Mouse (Mus musculus): ENCODE data around the gene Cend1. TPM values are rescaled to one million over a fixed set of nuclear protein-coding genes. Genes with fewer than 3 reads are reported as not detected.

The Cend1 gene
- polyA plus RNA-seq, 1 experiment from 2014 or later: 21.3 TPM

GRCm38 (mm10) chr7:141405466-141405865, 23.8 kb downstream of the Cend1 start:
- Histone ChIP-seq H3K4me2 (ENCODE audit: low read length) (no peak overlapping the region), H3K4me3 (ENCODE audit: low read depth, low read length) (no peak overlapping the region), H3K36me3 (ENCODE audit: control insufficient read depth, insufficient read depth, low read length) (peaks cover 48% of the 10 kb centered on the region), H3K4me1 (ENCODE audit: control insufficient read depth, insufficient read depth, low read length) (no peaks in the 10 kb centered on the region), H3K27me3 (replicated peaks; ENCODE audit: control insufficient read depth, insufficient read depth, low read length) (no peaks in the 10 kb centered on the region), H3K9me3 (replicated peaks; ENCODE audit: control insufficient read depth, low read length) (no peaks in the 10 kb centered on the region), H3K9ac (ENCODE audit: low read length) (no peak overlapping the region), H3K27ac (ENCODE audit: low read depth, low read length) (no peak overlapping the region)
- ATAC-seq (no peak), DNase-seq (ENCODE audit: low spot score) (no peak)
- 83% methylated on average over 4 of the region's 4 CpGs for WGBS

GRCm38 (mm10) chr7:141403305-141403704, 26.0 kb downstream of the Cend1 start:
- Histone ChIP-seq H3K36me3 (ENCODE audit: control insufficient read depth, insufficient read depth, low read length) (peaks cover 53% of the 10 kb centered on the region), H3K4me2 (ENCODE audit: low read length) (no peak overlapping the region), H3K9me3 (replicated peaks; ENCODE audit: control insufficient read depth, low read length) (no peaks in the 10 kb centered on the region), H3K9ac (ENCODE audit: low read length) (no peak overlapping the region), H3K27me3 (replicated peaks; ENCODE audit: control insufficient read depth, insufficient read depth, low read length) (no peaks in the 10 kb centered on the region), H3K4me3 (ENCODE audit: low read depth, low read length) (no peak overlapping the region), H3K27ac (ENCODE audit: low read depth, low read length) (no peak overlapping the region), H3K4me1 (ENCODE audit: control insufficient read depth, insufficient read depth, low read length) (no peaks in the 10 kb centered on the region)
- WGBS: 44% methylated on average over 5 of the region's 5 CpGs
- DNase-seq (ENCODE audit: low spot score) (peak; percentile 48), ATAC-seq (no peak)

- peaks cover 9% of the 10 kb centered on the region for H3K4me1 ChIP-seq (ENCODE audit: control insufficient read depth, insufficient read depth, low read length)
- no peak overlapping the region for H3K9ac ChIP-seq (ENCODE audit: low read length)
- no peak overlapping the region for H3K4me3 ChIP-seq (ENCODE audit: low read depth, low read length)
- peaks cover 42% of the 10 kb centered on the region for H3K36me3 ChIP-seq (ENCODE audit: control insufficient read depth, insufficient read depth, low read length)
- no peak overlapping the region for H3K4me2 ChIP-seq (ENCODE audit: low read length)
- H3K27ac ChIP-seq (ENCODE audit: low read depth, low read length): no peak overlapping the region
- H3K27me3 ChIP-seq (replicated peaks; ENCODE audit: control insufficient read depth, insufficient read depth, low read length): no peaks in the 10 kb centered on the region
- ATAC-seq: no peak
- WGBS: 88% methylated on average over 1 of the region's 1 CpGs
- H3K9me3 ChIP-seq (replicated peaks; ENCODE audit: control insufficient read depth, low read length): no peaks in the 10 kb centered on the region
- DNase-seq (ENCODE audit: low spot score): no peak
Measured at GRCm38 (mm10) chr7:141395348-141395747, 33.9 kb downstream of the Cend1 start.

- H3K27me3 ChIP-seq (replicated peaks; ENCODE audit: control insufficient read depth, insufficient read depth, low read length): no peaks in the 10 kb centered on the region
- peaks cover 37% of the 10 kb centered on the region for H3K36me3 ChIP-seq (ENCODE audit: control insufficient read depth, insufficient read depth, low read length)
- H3K4me1 ChIP-seq (ENCODE audit: control insufficient read depth, insufficient read depth, low read length): peaks cover 9% of the 10 kb centered on the region
- no peak overlapping the region for H3K4me3 ChIP-seq (ENCODE audit: low read depth, low read length)
- DNase-seq (ENCODE audit: low spot score) (peak; percentile 66), ATAC-seq (no peak)
- 16% methylated on average over 6 of the region's 6 CpGs for WGBS
- no peaks in the 10 kb centered on the region for H3K9me3 ChIP-seq (replicated peaks; ENCODE audit: control insufficient read depth, low read length)
- H3K4me2 ChIP-seq (ENCODE audit: low read length): no peak overlapping the region
- no peak overlapping the region for H3K27ac ChIP-seq (ENCODE audit: low read depth, low read length)
- H3K9ac ChIP-seq (ENCODE audit: low read length): no peak overlapping the region
Measured at GRCm38 (mm10) chr7:141394771-141395170, 34.5 kb downstream of the Cend1 start.

GRCm38 (mm10) chr7:141394158-141394557, 35.1 kb downstream of the Cend1 start:
- H3K9ac ChIP-seq (ENCODE audit: low read length): no peak overlapping the region
- no peaks in the 10 kb centered on the region for H3K9me3 ChIP-seq (replicated peaks; ENCODE audit: control insufficient read depth, low read length)
- no peak overlapping the region for H3K4me3 ChIP-seq (ENCODE audit: low read depth, low read length)
- H3K27me3 ChIP-seq (replicated peaks; ENCODE audit: control insufficient read depth, insufficient read depth, low read length): no peaks in the 10 kb centered on the region
- peaks cover 9% of the 10 kb centered on the region for H3K4me1 ChIP-seq (ENCODE audit: control insufficient read depth, insufficient read depth, low read length)
- no peak overlapping the region for H3K4me2 ChIP-seq (ENCODE audit: low read length)
- no peak for ATAC-seq
- H3K27ac ChIP-seq (ENCODE audit: low read depth, low read length): no peak overlapping the region
- 89% methylated on average over 7 of the region's 7 CpGs for WGBS
- peaks cover 30% of the 10 kb centered on the region for H3K36me3 ChIP-seq (ENCODE audit: control insufficient read depth, insufficient read depth, low read length)
- DNase-seq (ENCODE audit: low spot score): no peak

GRCm38 (mm10) chr7:141392552-141393222, 36.6 kb downstream of the Cend1 start:
- no peaks in the 10 kb centered on the region for H3K27me3 ChIP-seq (replicated peaks; ENCODE audit: control insufficient read depth, insufficient read depth, low read length)
- no peak for DNase-seq (ENCODE audit: low spot score)
- ATAC-seq: no peak
- no peak overlapping the region; the same call in 1 of the 2 replicates for H3K27ac ChIP-seq (ENCODE audit: low read depth, low read length)
- no peaks in the 10 kb centered on the region for H3K9me3 ChIP-seq (replicated peaks; ENCODE audit: control insufficient read depth, low read length)
- H3K36me3 ChIP-seq (ENCODE audit: control insufficient read depth, insufficient read depth, low read length): peaks cover 17% of the 10 kb centered on the region
- peak overlapping the region; percentile 74 for H3K9ac ChIP-seq (ENCODE audit: low read length)
- peak overlapping the region; percentile 62 for H3K4me3 ChIP-seq (ENCODE audit: low read depth, low read length)
- 8% methylated on average over 9 of the region's 9 CpGs for WGBS
- H3K4me1 ChIP-seq (ENCODE audit: control insufficient read depth, insufficient read depth, low read length): peaks cover 9% of the 10 kb centered on the region
- H3K4me2 ChIP-seq (ENCODE audit: low read length): peak overlapping the region; percentile 95

GRCm38 (mm10) chr7:141391625-141392551, 37.4 kb downstream of the Cend1 start, which contains the start of gene Taldo1:
TSS of gene Taldo1 (plus strand) at chr7:141392199.
- peak within 1 kb of the TSS; percentile 62 for H3K4me3 ChIP-seq (ENCODE audit: low read depth, low read length)
- H3K9me3 ChIP-seq (replicated peaks; ENCODE audit: control insufficient read depth, low read length): no peaks in the 10 kb centered on the region
- peaks cover 14% of the 10 kb centered on the region; the same call in 1 of the 2 replicates for H3K36me3 ChIP-seq (ENCODE audit: control insufficient read depth, insufficient read depth, low read length)
- WGBS: under 1% methylated on average over 57 of the region's 57 CpGs
- peak; percentile 98 for DNase-seq (ENCODE audit: low spot score)
- H3K9ac ChIP-seq (ENCODE audit: low read length): peak within 1 kb of the TSS; percentile 74
- H3K4me1 ChIP-seq (ENCODE audit: control insufficient read depth, insufficient read depth, low read length): peaks cover 9% of the 10 kb centered on the region
- ATAC-seq: peak; percentile 96
- H3K27me3 ChIP-seq (replicated peaks; ENCODE audit: control insufficient read depth, insufficient read depth, low read length): no peaks in the 10 kb centered on the region
- peak within 1 kb of the TSS; percentile 62 for H3K27ac ChIP-seq (ENCODE audit: low read depth, low read length)
- H3K4me2 ChIP-seq (ENCODE audit: low read length): peak within 1 kb of the TSS; percentile 95

GRCm38 (mm10) chr7:141390326-141391259, 38.7 kb downstream of the Cend1 start:
- Histone ChIP-seq H3K36me3 (ENCODE audit: control insufficient read depth, insufficient read depth, low read length) (peaks cover 2% of the 10 kb centered on the region; the same call in 1 of the 2 replicates), H3K27me3 (replicated peaks; ENCODE audit: control insufficient read depth, insufficient read depth, low read length) (no peaks in the 10 kb centered on the region), H3K9me3 (replicated peaks; ENCODE audit: control insufficient read depth, low read length) (no peaks in the 10 kb centered on the region), H3K9ac (ENCODE audit: low read length) (no peak overlapping the region), H3K4me1 (ENCODE audit: control insufficient read depth, insufficient read depth, low read length) (peaks cover 9% of the 10 kb centered on the region), H3K4me2 (ENCODE audit: low read length) (no peak overlapping the region), H3K27ac (ENCODE audit: low read depth, low read length) (no peak overlapping the region), H3K4me3 (ENCODE audit: low read depth, low read length) (no peak overlapping the region)
- ATAC-seq: no peak
- 60% methylated on average over 9 of the region's 9 CpGs for WGBS
- no peak for DNase-seq (ENCODE audit: low spot score)

Data from forebrain, embryonic 14.5 days (tissue).